Mouse (Mus musculus) cerebellum, postnatal 10 days (tissue): ENCODE data around the gene Aspdh.

ENCODE experiments used
- DNase-seq, 2 experiments: peaks; one replicate each; pipeline ENCODE4 v3.0.0; 2021; ENCODE audit warnings: mixed read lengths in 2 of 2

The Aspdh gene

GRCm38 (mm10) chr7:44446070-44446855 lies 18.9 kb upstream of the Aspdh start:
- DNase-seq = peak; percentile 63 to 74

- DNase-seq = peak in 1 of 2 experiments; percentile 4
Observed at GRCm38 (mm10) chr7:44453256-44453655, 11.9 kb upstream of the Aspdh start.

- DNase-seq = no peak
Observed at GRCm38 (mm10) chr7:44456302-44456701, 8.9 kb upstream of the Aspdh start.

GRCm38 (mm10) chr7:44460067-44460466 lies 5.1 kb upstream of the Aspdh start:
- DNase-seq = no peak

- no peak for DNase-seq
Observed at GRCm38 (mm10) chr7:44460767-44461502, 4.3 kb upstream of the Aspdh start.

GRCm38 (mm10) chr7:44461503-44462217 lies 3.5 kb upstream of the Aspdh start:
- DNase-seq = peak in 1 of 2 experiments; percentile 20

- DNase-seq = peak; percentile 67 to 74
Observed at GRCm38 (mm10) chr7:44462218-44463055, 2.8 kb upstream of the Aspdh start.

- no peak for DNase-seq
Observed at GRCm38 (mm10) chr7:44463056-44463425, 2.1 kb upstream of the Aspdh start.

- peak in 1 of 2 experiments; percentile 29 for DNase-seq
Observed at GRCm38 (mm10) chr7:44463556-44464225, 1.5 kb upstream of the Aspdh start.

GRCm38 (mm10) chr7:44464511-44464910 lies 680 bp upstream of the Aspdh start:
- DNase-seq = peak; percentile 98 to 99

- DNase-seq = peak; percentile 33 to 35
Observed at GRCm38 (mm10) chr7:44466006-44466887, 1.1 kb downstream of the Aspdh start.

GRCm38 (mm10) chr7:44466888-44467311 lies 1.7 kb downstream of the Aspdh start:
- DNase-seq = no peak

GRCm38 (mm10) chr7:44467811-44468411 lies 2.7 kb downstream of the Aspdh start, which contains the start of gene Josd2:
Josd2 (plus strand) TSS chr7:44467980.
- DNase-seq = peak; percentile 93 to 96

GRCm38 (mm10) chr7:44468644-44469285 lies 3.6 kb downstream of the Aspdh start:
- DNase-seq = no peak

- no peak for DNase-seq
Observed at GRCm38 (mm10) chr7:44469677-44470675, 4.8 kb downstream of the Aspdh start.

GRCm38 (mm10) chr7:44470696-44471612 lies 5.8 kb downstream of the Aspdh start:
- no peak for DNase-seq

GRCm38 (mm10) chr7:44471880-44472557 lies 6.8 kb downstream of the Aspdh start:
- no peak for DNase-seq
